Mouse (Mus musculus) spleen, adult 2 months (tissue): ENCODE data around the gene Tpgs1.

Experiments used
- CTCF ChIP-seq: fragments of 200-500 bp; IDR thresholded peaks from 2 replicates; pipeline ENCODE4 v1.5.1; 2011; ENCODE audit warnings: mild to moderate bottlenecking, inconsistent platforms; ENCODE audit not compliant: insufficient read depth, insufficient read length, insufficient replicate concordance; ENCODE audit errors: extremely low read depth
- POLR2A ChIP-seq: fragments of 200-500 bp; IDR thresholded peaks from 2 replicates; pipeline ENCODE4 v1.6.1; 2011; ENCODE audit warnings: low read depth, low read length, inconsistent platforms

- TF ChIP-seq CTCF: no peak
- no peak for TF ChIP-seq POLR2A
These were observed 27.0 kb downstream of the Tpgs1 start for GRCm38 (mm10) chr10:79696129-79696651.
